Mouse (Mus musculus) right cerebral cortex, postnatal 10 days (tissue): Measurements from ENCODE around the gene Gm20850.
"Not testable (repeated sequence)": the region's sequence is repeated elsewhere in the genome, so short reads cannot be mapped to it uniquely, and the experiment has no call there.

Experiments used
- DNase-seq, 2 experiments: peaks; one replicate each; pipeline ENCODE4 v3.0.0; 2021; ENCODE audit warnings: low spot score in 2 of 2

Gene Gm20850

DNA sequence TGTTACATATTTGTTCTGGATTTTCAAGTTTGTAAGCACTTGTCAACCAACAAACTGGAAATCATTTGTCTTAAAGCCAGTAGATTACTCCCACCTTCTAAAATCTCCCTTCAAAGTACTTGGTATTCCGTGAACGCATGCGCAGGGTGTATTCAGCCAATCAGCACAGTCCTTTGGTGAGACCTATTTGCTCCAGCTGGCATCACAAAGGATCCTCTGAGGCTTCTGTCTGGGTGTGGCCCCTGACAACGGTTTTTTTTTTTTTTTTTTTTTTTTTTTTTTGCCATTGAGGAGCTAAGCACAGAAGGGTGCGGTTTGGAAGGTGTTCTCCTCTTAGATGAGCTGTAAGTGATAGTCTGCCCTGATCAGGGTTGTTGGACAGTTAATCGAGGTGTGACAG lies at the start of gene Gm20850:
Gene Gm20850, plus strand, starts transcription at position 301 of the 400 bp plus-strand sequence.
- not testable (repeated sequence) for DNase-seq
